Mouse (Mus musculus) T-helper 17 cell (primary cell): Measurements from ENCODE around the gene Gm20481.
"Not testable (repeated sequence)": the region's sequence is repeated elsewhere in the genome, so short reads cannot be mapped to it uniquely, and the experiment has no call there.

Experiments used
- in situ Hi-C, 2 experiments: fragments of 300-600 bp; cut with MboI, MseI; formaldehyde crosslinking; loops; 1 replicate in 1 of 2; 2 replicates in 1 of 2; pipeline ENCODE4 v1.15.1; 2025; ENCODE audit warnings: high pct_unique_total_duplicates in 2 of 2

The Gm20481 gene

GRCm38 (mm10) chr17:34972069-34972749 is 2.5 kb downstream of the Gm20481 start, which contains the start of the genes Hspa1a and Hspa1l:
Gene Hspa1a (minus strand): TSS chr17:34972156.
Gene Hspa1l (plus strand): TSS chr17:34972703.
- in situ Hi-C loops: not testable (repeated sequence)

GRCm38 (mm10) chr17:34975581-34976492 is 6.1 kb downstream of the Gm20481 start:
- in situ Hi-C loops: no loop called here

- in situ Hi-C loops: no loop called here
Observed at GRCm38 (mm10) chr17:34977000-34977399, 7.3 kb downstream of the Gm20481 start.

GRCm38 (mm10) chr17:34978239-34978638 is 8.5 kb downstream of the Gm20481 start:
- in situ Hi-C loops: no loop called here

GRCm38 (mm10) chr17:34979631-34980030 is 9.9 kb downstream of the Gm20481 start:
- in situ Hi-C loops: loop anchor here in 1 of 2 experiments (5.0 kb wide), 1 partner anchor 32 kb away; no protein-coding TSS in a partner anchor

GRCm38 (mm10) chr17:34980655-34981054 is 10.9 kb downstream of the Gm20481 start:
- in situ Hi-C loops: loop anchor here in 1 of 2 experiments (5.0 kb wide), 1 partner anchor 33 kb away; no protein-coding TSS in a partner anchor

GRCm38 (mm10) chr17:34981690-34982180 is 12.0 kb downstream of the Gm20481 start, which contains the start of gene Lsm2:
Gene Lsm2 (plus strand): TSS chr17:34981862.
- in situ Hi-C loops: loop anchor here in 1 of 2 experiments (5.0 kb wide), 1 partner anchor 34 kb away; no protein-coding TSS in a partner anchor

- in situ Hi-C loops: loop anchor here in 1 of 2 experiments (5.0 kb wide), 1 partner anchor 35 kb away; no protein-coding TSS in a partner anchor
Observed at GRCm38 (mm10) chr17:34982328-34982727, 12.6 kb downstream of the Gm20481 start.

GRCm38 (mm10) chr17:34984218-34984617 is 14.5 kb downstream of the Gm20481 start:
- in situ Hi-C loops: loop anchor here in 1 of 2 experiments (5.0 kb wide), 1 partner anchor 37 kb away; no protein-coding TSS in a partner anchor

GRCm38 (mm10) chr17:34994751-34995150 is 25.0 kb downstream of the Gm20481 start:
- in situ Hi-C loops: no loop called here

- in situ Hi-C loops: not testable (repeated sequence)
Observed at GRCm38 (mm10) chr17:34995192-34995591, 25.5 kb downstream of the Gm20481 start.

GRCm38 (mm10) chr17:34995927-34996326 is 26.2 kb downstream of the Gm20481 start:
- in situ Hi-C loops: not testable (repeated sequence)

GRCm38 (mm10) chr17:34996411-34997141 is 26.9 kb downstream of the Gm20481 start:
- in situ Hi-C loops: no loop called here

GRCm38 (mm10) chr17:34997142-34997483 is 27.4 kb downstream of the Gm20481 start:
- in situ Hi-C loops: no loop called here

- in situ Hi-C loops: no loop called here
Observed at GRCm38 (mm10) chr17:34998526-34999430, 29.1 kb downstream of the Gm20481 start.

GRCm38 (mm10) chr17:34999871-35000716 is 30.4 kb downstream of the Gm20481 start:
- in situ Hi-C loops: loop anchor here (5.0 to 10.0 kb wide), 2 partner anchors 235 to 242 kb away; partner anchors contain the start of genes Atp6v1g2 (in 1 of the 2), Ddx39b (in 1 of the 2) and Nfkbil1 (in 1 of the 2)

GRCm38 (mm10) chr17:35000717-35001451 is 31.2 kb downstream of the Gm20481 start, which contains the start of gene Vars:
Gene Vars (plus strand): TSS chr17:35000987.
- in situ Hi-C loops: loop anchor here (5.0 to 10.0 kb wide), 2 partner anchors 234 to 241 kb away; partner anchors contain the start of genes Atp6v1g2 (in 1 of the 2), Ddx39b (in 1 of the 2) and Nfkbil1 (in 1 of the 2)
